Mouse (Mus musculus): ENCODE data around the gene Plppr3. TPM values are rescaled to one million over a fixed set of nuclear protein-coding genes. Genes with fewer than 3 reads are reported as not detected.

Plppr3 gene
- polyA plus RNA-seq, 1 experiment = 3.6 TPM

DNA sequence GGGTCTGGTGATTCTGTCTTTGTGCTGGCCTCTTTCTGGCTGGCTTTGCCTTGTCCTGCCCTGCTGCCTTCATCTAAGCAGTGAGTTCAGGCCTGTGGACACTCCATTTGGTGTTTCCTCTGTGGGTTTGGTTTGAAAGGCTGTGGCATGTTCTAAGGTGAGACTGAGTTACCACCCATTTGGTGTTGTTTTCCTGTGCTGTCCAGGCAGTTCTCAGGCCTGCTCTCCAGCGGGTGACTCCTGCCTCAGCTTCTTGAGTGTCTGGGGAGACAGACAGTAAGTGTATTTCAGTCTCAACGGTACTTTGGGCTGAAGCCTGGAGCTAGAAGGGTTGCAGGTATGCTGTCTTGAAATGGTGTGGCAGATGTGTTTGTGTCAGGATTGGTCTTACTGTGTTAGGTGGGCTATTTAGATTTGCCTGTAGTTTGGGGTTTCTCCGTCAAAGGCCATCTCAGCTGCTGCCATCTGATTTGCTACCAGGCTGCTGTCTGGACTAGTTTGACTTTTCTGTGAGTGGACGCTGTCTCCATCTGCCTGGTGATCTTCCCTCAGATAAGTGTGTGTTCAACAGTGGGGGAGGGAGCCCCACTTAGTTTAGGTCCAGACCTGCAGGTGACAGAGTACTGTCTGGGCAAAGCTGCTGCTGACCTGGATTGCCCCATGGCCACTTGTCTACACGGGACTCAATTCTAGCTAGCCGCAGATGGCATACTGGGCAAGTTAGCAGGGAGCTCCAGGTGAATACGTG is 17.6 kb downstream of the Plppr3 start:
- 12% methylated on average over 7 of the region's 7 CpGs for WGBS
- Histone ChIP-seq H3K27me3 (ENCODE audit: control insufficient read depth, insufficient read depth, low read length) (no peaks in the 10 kb centered on the region), H3K4me1 (ENCODE audit: control insufficient read depth, insufficient read depth, insufficient read length) (peaks cover 34% of the 10 kb centered on the region), H3K4me3 (ENCODE audit: extremely low read depth, insufficient read depth, insufficient read length) (peak overlapping the region; percentile 34), H3K36me3 (ENCODE audit: control insufficient read depth, insufficient read depth, low read length) (peaks cover 36% of the 10 kb centered on the region), H3K27ac (ENCODE audit: insufficient read depth, low read length) (peak overlapping the region; percentile 34; the same call in 1 of the 2 replicates)
- no peak for DNase-seq (ENCODE audit: low read depth in 1 of 2, low spot score in 2 of 2)
- TF ChIP-seq CTCF (IDR thresholded peaks at IDR 0.05; ENCODE audit: extremely low read depth, insufficient read depth, insufficient read length, insufficient replicate concordance) = no peak
- no peak for TF ChIP-seq POLR2A (IDR thresholded peaks at IDR 0.05; ENCODE audit: low read depth, low read length)

DNA sequence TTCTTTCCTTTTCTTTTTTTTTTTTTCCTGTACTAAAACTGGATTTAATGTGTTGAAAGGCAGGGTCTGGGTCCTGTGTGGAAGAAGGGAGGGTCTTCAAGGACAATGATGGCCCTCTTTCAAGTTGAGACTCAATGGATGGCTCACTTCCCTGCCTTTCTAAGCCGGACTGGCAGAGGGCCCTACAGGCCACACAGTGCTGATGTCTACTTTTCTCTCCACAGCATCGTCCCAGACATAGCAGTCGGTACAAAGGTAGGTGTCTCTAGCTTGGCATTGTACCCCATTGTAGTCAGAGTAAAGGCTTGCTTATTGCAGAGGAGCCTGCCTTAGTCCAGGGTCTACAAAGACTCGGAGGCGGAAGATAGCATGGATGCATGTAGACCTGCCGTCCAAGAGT is 18.2 kb downstream of the Plppr3 start:
- peaks cover 39% of the 10 kb centered on the region for H3K4me1 ChIP-seq (ENCODE audit: control insufficient read depth, insufficient read depth, insufficient read length)
- no peak for TF ChIP-seq CTCF (IDR thresholded peaks at IDR 0.05; ENCODE audit: extremely low read depth, insufficient read depth, insufficient read length, insufficient replicate concordance)
- TF ChIP-seq POLR2A (IDR thresholded peaks at IDR 0.05; ENCODE audit: low read depth, low read length) = no peak
- peaks cover 32% of the 10 kb centered on the region for H3K36me3 ChIP-seq (ENCODE audit: control insufficient read depth, insufficient read depth, low read length)
- no peak for DNase-seq (ENCODE audit: low read depth in 1 of 2, low spot score in 2 of 2)
- peak overlapping the region; percentile 34 for H3K4me3 ChIP-seq (ENCODE audit: extremely low read depth, insufficient read depth, insufficient read length)
- WGBS = 19% methylated on average over 6 of the region's 6 CpGs
- H3K27me3 ChIP-seq (ENCODE audit: control insufficient read depth, insufficient read depth, low read length) = no peaks in the 10 kb centered on the region
- peak overlapping the region; percentile 34; the same call in 1 of the 2 replicates for H3K27ac ChIP-seq (ENCODE audit: insufficient read depth, low read length)

DNA sequence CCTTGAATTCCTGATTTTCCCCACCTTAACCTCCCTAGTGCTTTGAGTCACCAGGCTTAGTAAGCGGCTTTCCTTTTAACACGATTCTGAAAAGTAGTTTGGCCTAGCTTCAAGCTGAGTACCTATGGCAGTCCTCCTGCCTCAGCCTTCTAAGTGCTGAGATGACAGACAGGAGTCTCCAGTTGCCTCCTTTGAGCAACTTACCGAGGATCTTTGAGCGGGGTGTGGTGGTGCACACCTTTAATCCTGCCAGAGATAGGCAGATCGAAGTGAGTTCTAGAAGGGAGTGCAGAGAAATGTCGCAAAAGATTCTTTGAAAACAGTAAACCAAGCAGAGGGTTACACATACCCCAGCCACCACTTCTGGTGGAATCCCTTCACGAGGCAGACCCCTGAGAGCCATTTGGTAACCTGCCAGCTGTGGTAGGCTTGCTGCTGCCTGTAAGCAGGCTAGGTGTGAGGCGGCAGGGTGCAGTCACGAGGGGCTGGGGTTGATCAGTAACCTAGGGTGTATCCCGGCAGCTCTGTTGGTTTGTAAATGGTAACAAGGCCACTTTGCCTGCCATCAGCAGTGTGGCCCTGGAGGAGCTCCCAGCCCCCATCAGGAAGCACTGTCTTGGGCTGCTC is 18.8 kb downstream of the Plppr3 start:
- H3K27ac ChIP-seq (ENCODE audit: insufficient read depth, low read length) = peak overlapping the region; percentile 99
- peaks cover 39% of the 10 kb centered on the region for H3K4me1 ChIP-seq (ENCODE audit: control insufficient read depth, insufficient read depth, insufficient read length)
- H3K4me3 ChIP-seq (ENCODE audit: extremely low read depth, insufficient read depth, insufficient read length) = peak overlapping the region; percentile 94
- no peaks in the 10 kb centered on the region for H3K27me3 ChIP-seq (ENCODE audit: control insufficient read depth, insufficient read depth, low read length)
- no peak for DNase-seq (ENCODE audit: low read depth in 1 of 2, low spot score in 2 of 2)
- under 1% methylated on average over 10 of the region's 10 CpGs for WGBS
- peaks cover 26% of the 10 kb centered on the region for H3K36me3 ChIP-seq (ENCODE audit: control insufficient read depth, insufficient read depth, low read length)
- TF ChIP-seq CTCF (IDR thresholded peaks at IDR 0.05; ENCODE audit: extremely low read depth, insufficient read depth, insufficient read length, insufficient replicate concordance) (no peak), POLR2A (IDR thresholded peaks at IDR 0.05; ENCODE audit: low read depth, low read length) (no peak)

DNA sequence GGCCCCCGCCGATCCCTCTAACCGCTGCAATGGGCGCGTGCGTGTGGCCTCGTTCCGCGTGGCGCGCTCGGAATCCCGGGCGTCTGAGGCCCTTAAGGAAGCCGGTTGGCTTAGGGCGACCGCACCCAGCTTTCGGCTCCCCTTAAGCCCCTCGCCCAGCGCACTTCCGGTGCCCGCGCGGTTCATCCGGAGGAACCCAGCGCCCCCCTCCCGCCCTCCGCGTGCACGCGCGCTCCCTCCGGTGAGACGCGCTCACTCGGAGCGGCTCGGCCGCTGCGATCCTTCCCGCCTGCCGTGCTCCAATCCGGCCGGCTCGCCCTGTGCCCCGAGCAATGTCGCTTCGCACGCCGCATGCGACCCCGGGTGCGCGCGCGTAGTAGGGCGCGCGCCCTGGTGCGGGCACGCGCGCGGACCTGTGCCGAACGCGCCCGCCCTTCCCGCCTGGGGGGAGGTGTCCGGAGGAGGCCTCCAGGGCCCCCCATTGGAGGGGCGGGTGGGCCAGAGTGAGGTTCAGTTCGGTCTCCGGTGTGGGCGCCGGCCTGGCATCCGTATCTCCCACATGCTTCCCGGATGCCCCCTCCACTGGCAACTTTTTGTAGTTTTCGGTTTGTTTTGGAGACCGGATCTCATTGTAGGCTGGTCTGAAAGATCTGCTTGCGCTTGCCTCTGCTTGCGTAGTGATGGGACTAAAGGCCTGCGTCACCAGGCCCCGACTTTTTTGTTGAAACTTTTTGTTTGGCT is 19.5 kb downstream of the Plppr3 start:
- peak overlapping the region; percentile 99 for H3K27ac ChIP-seq (ENCODE audit: insufficient read depth, low read length)
- H3K4me3 ChIP-seq (ENCODE audit: extremely low read depth, insufficient read depth, insufficient read length) = peak overlapping the region; percentile 94
- H3K36me3 ChIP-seq (ENCODE audit: control insufficient read depth, insufficient read depth, low read length) = peaks cover 19% of the 10 kb centered on the region
- WGBS = under 1% methylated on average over 83 of the region's 83 CpGs
- DNase-seq (ENCODE audit: low read depth in 1 of 2, low spot score in 2 of 2) = peak; percentile 36 to 74
- no peaks in the 10 kb centered on the region for H3K27me3 ChIP-seq (ENCODE audit: control insufficient read depth, insufficient read depth, low read length)
- TF ChIP-seq POLR2A (IDR thresholded peaks at IDR 0.05; ENCODE audit: low read depth, low read length) (no peak), CTCF (IDR thresholded peaks at IDR 0.05; ENCODE audit: extremely low read depth, insufficient read depth, insufficient read length, insufficient replicate concordance) (no peak)
- H3K4me1 ChIP-seq (ENCODE audit: control insufficient read depth, insufficient read depth, insufficient read length) = peaks cover 43% of the 10 kb centered on the region

DNA sequence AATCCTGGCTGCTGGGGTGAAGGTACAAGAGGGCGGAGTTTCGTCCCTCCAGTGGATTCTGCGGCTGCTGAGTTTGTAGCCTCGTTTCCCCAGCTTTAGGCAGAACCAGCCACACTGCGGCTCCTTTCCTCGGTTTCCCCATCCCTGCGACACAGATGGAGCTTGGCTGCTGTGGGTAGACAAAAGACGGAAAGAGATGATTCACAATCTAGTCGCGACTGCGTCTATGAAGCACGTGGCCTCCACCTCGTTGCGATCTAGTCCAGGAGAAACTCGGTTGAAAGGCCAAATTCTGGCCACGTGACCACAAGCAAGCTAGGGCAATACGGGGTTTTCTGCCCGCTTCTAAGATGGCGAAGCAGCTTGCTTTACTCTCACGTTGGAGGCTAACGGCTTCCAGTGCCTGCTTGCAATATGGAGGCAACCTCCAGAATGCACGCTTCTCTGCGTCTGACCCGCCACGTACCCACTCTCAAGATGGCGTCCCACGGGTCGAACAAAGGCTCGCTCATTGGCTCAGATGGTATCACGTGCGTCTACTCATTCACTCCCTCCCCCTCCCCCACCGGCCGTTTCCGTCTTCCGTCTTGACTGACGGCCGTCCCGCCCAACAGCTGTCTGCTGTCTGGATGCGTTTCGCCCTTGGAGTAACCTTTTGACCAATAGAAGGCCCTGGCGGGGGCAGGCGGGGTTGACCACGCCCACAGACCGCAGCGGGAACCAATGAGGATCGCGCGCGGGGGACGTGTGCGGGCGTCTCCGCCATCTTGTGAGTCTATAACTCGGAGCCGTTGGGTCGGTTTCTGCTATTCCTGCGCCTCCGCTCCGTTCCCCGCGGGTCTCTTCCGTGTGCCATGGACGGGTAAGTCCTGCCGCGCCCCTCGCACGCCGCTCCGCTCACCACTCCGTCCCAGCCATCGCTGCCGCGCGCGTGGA is 20.3 kb downstream of the Plppr3 start, which contains the start of gene Ptbp1:
Gene Ptbp1, plus strand, starts transcription at position 568 of the 936 bp plus-strand sequence.
- H3K27ac ChIP-seq (ENCODE audit: insufficient read depth, low read length) = peak within 1 kb of the TSS; percentile 99
- peak; percentile 89 for TF ChIP-seq POLR2A (IDR thresholded peaks at IDR 0.05; ENCODE audit: low read depth, low read length)
- no peak for TF ChIP-seq CTCF (IDR thresholded peaks at IDR 0.05; ENCODE audit: extremely low read depth, insufficient read depth, insufficient read length, insufficient replicate concordance)
- H3K27me3 ChIP-seq (ENCODE audit: control insufficient read depth, insufficient read depth, low read length) = no peaks in the 10 kb centered on the region
- under 1% methylated on average over 75 of the region's 75 CpGs for WGBS
- peaks cover 47% of the 10 kb centered on the region for H3K4me1 ChIP-seq (ENCODE audit: control insufficient read depth, insufficient read depth, insufficient read length)
- peak within 1 kb of the TSS; percentile 94 for H3K4me3 ChIP-seq (ENCODE audit: extremely low read depth, insufficient read depth, insufficient read length)
- H3K36me3 ChIP-seq (ENCODE audit: control insufficient read depth, insufficient read depth, low read length) = peaks cover 10% of the 10 kb centered on the region
- peak; percentile 99 to 100 for DNase-seq (ENCODE audit: low read depth in 1 of 2, low spot score in 2 of 2)

DNA sequence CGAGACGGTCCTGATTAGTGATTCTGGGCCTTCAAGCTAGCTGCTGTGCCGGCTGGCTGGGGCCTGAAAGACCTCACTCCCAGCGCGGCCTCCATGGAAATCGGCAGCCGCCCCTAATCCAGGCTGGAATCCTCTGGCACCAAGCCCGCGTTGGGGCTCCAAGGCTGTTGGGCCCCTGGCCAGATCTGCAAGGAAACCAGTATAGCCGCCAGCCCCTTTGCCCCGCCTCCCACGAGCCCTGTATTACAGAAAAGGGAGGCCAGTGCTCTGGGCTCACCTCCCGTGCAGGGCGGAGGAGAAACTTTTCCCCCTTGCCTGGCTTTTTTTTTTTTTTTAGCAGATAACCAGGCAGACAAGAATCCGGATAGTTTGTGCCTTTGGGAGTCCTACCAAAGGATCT is 21.0 kb downstream of the Plppr3 start:
- H3K4me3 ChIP-seq (ENCODE audit: extremely low read depth, insufficient read depth, insufficient read length) = peak overlapping the region; percentile 58
- 3% methylated on average over 15 of the region's 15 CpGs for WGBS
- peak in 1 of 2 experiments; percentile 65 for DNase-seq (ENCODE audit: low read depth in 1 of 2, low spot score in 2 of 2)
- H3K27me3 ChIP-seq (ENCODE audit: control insufficient read depth, insufficient read depth, low read length) = no peaks in the 10 kb centered on the region
- H3K36me3 ChIP-seq (ENCODE audit: control insufficient read depth, insufficient read depth, low read length) = peaks cover 8% of the 10 kb centered on the region; the same call in 1 of the 2 replicates
- peak overlapping the region; percentile 97 for H3K27ac ChIP-seq (ENCODE audit: insufficient read depth, low read length)
- TF ChIP-seq POLR2A (IDR thresholded peaks at IDR 0.05; ENCODE audit: low read depth, low read length) = no peak
- H3K4me1 ChIP-seq (ENCODE audit: control insufficient read depth, insufficient read depth, insufficient read length) = peaks cover 47% of the 10 kb centered on the region

Measured in spleen, adult 2 months (tissue).